Mouse (Mus musculus): ENCODE measurements around the gene Edrf1.
A peak's percentile ranks its signal among the peaks of the same experiment; 100 is the strongest.
"Not testable (repeated sequence)": the region's sequence is repeated elsewhere in the genome, so short reads cannot be mapped to it uniquely, and the experiment has no call there.

Edrf1 gene

GRCm38 (mm10) chr7:133662467-133662866 lies 25.1 kb downstream of the Edrf1 start:
- no peak for DNase-seq

- DNase-seq, result no peak
Measured at GRCm38 (mm10) chr7:133669071-133669470, 31.7 kb downstream of the Edrf1 start.

GRCm38 (mm10) chr7:133669946-133670345 lies 32.6 kb downstream of the Edrf1 start:
- DNase-seq, result no peak

- no peak for DNase-seq
Measured at GRCm38 (mm10) chr7:133670846-133671245, 33.5 kb downstream of the Edrf1 start.

GRCm38 (mm10) chr7:133676002-133676401 lies 38.7 kb downstream of the Edrf1 start:
- DNase-seq, result no peak

- no peak for DNase-seq
Measured at GRCm38 (mm10) chr7:133678716-133679115, 41.4 kb downstream of the Edrf1 start.

DNA sequence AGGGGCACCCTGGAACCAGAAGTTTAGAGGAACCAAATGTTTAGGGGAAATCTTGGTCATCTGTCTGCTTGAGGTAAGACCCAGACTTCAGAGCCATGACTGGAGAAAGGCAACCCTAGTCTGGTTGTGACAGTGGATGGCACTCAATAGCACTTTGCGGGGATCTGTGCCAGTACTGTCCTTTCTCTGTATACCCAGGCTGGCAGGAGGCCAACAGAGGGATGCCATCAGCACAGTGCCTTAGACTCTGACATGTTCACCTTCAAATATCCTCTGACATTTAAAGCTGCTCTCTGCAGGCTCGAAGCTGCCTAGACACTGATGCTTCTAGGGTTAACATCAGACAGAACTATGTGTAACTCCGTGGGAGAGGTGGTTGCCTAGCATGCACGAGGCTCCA lies 42.1 kb downstream of the Edrf1 start:
- DNase-seq, result no peak

DNA sequence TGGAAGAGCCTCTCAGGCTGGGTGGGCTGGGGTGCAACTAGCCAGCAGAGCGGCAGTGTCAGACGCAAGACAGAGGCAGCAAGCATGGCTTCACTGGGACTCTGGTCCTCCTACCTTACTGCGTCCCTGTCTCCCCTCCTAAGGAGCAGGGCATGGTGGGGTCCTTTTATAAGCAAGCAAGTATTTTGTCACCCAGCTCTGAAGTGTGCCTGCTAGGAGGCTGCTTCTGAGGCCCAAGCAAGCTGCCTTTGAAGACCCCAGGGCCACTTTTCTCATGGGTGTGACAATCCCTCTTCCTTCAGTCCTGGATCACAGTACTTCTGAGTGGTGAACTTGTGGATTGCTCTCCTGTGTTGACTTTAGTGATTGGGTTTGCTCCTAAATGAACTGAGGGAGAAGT lies 42.6 kb downstream of the Edrf1 start, which contains the start of gene Mmp21:
Gene Mmp21, minus strand, starts transcription at position 101 of the 400 bp plus-strand sequence.
- no peak for DNase-seq

DNA sequence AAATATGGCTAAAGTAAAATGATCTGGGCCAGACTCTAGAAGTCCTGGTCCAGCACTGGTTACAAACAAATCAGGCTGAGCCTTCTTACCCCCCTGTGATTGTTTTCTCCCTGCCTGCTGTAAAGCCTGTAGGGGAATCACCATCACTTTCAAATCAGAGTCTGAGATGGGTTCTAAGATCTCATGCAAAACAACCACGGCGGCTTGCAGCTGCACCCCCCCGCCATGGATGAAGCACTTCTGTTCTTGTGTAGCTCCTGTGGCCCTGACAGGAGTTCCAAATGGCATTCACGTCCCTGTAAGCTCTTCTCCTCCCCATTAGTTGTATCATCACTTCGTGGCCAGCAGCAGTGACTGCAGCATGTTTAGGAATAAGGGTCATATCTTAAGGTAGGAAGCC lies 46.3 kb downstream of the Edrf1 start:
- no peak for DNase-seq

- DNase-seq, result no peak
Measured at GRCm38 (mm10) chr7:133684110-133684509, 46.8 kb downstream of the Edrf1 start.

DNA sequence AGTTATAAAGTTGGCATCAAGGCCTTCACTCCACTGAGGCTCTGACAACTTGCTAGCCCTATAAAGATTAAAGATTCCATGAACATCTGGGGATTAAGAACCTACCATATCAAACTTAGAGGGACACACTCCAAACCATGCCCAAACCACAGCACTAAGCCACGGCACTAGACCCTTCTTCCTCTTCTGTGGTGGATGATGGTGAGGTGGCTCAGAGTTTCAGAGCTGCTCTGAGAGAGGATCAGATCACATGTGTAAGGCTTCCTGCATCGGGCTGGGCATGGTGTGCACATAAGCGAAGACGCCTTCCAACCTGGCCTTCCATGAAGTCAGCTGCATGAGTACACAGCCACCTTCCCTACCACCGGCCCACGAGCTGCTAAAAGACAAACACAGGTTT lies 47.4 kb downstream of the Edrf1 start:
- DNase-seq, result no peak

- DNase-seq, result not testable (repeated sequence)
Measured at GRCm38 (mm10) chr7:133685644-133686043, 48.3 kb downstream of the Edrf1 start.

GRCm38 (mm10) chr7:133698021-133698709 lies 60.8 kb downstream of the Edrf1 start:
- DNase-seq, result no peak

DNA sequence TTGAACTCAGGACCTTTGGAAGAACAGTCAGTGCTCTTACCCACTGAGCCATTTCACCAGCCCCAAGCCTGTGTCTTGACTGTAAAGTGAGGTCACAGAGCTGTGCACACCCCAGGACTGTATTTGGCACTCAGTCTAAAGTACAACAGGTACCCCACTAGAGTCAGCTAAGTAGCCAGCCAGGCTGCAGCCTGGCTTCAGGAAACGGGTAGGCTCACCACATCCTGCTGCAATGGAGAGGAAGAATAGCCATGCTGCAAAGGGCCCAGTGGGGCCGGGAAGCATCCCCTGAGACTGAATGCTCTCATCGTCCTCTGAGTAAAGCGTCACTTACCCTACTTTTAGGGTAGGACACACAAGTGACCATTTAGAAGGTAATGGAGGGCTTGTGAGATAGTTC lies 62.5 kb downstream of the Edrf1 start:
- DNase-seq, result no peak

GRCm38 (mm10) chr7:133701366-133701765 lies 64.0 kb downstream of the Edrf1 start:
- DNase-seq, result no peak

GRCm38 (mm10) chr7:133702333-133702732 lies 65.0 kb downstream of the Edrf1 start:
- DNase-seq, result no peak

GRCm38 (mm10) chr7:133703906-133704305 lies 66.6 kb downstream of the Edrf1 start:
- DNase-seq, result no peak

DNA sequence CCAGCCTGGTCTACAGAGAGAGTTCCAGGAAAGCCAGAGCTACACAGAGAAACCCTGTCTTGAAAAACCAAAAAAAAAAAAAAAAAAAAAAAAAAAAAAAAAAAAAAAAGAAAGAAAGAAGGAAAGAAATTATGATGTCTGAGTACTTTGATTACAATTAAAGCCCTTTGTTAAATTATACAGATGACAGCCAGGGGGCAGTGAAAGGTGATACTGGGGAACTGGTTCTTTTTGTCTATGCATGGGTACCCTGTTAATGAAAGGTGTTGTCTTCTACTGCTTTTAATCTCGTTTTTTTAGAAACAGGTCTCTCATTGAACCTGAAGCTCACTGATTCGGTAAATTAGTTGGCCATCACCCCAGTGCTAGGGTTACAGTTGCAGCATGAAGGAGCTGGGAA lies 70.0 kb downstream of the Edrf1 start:
- DNase-seq, result peak in 1 of 2 experiments; percentile 19

DNA sequence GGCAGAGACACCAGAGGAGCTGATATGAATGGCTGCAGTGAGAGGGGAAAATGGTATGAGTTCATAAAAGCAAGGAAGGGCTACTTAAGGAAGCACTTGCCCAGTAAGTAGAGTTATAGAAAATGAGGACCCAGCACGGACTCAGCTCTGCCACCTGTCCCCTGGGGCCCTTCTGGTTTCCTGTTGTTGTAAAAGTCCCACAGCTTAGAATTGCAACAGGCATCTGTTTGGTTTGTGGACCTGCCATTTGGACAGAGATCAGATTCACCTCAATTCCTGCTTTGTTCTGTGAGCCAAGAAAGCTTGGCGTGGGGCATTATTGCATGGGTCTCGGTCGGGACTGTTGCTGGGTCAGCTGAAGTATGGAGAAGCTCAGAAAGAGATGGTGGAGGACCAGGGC lies 78.0 kb downstream of the Edrf1 start:
- DNase-seq, result no peak

DNA sequence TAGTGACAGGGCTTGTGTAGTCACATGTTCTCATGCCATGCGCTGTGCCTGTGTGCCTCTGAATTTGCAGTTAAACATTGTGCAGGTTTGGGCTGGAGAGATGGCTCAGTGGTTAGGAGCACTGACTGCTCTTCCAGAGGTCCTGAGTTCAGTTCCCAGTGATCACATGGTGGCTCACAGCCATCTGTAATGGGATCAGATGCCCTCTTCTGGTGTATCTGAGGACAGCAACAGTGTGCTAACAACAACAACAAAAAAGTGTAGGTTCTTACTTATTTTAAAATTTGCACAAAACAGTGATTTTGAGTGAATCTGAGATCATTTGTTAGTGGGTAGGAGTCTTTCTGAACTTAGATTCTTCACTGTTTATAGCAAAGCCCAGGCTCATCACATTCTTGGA lies 81.2 kb downstream of the Edrf1 start:
- no peak for DNase-seq

- DNase-seq, result no peak
Measured at GRCm38 (mm10) chr7:133720616-133721015, 83.3 kb downstream of the Edrf1 start.

Data from spleen, adult 18-20 months (tissue).